Mouse (Mus musculus) heart, postnatal 10 days (tissue): ENCODE data around the gene Rnf5. TPM values are rescaled to one million over a fixed set of nuclear protein-coding genes. Genes with fewer than 3 reads are reported as not detected.

Experiments
- DNase-seq, 2 experiments: peaks; one replicate each; pipeline ENCODE4 v3.0.0; 2021
- intact Hi-C: fragments of 180-260 bp; cut with DNase I; formaldehyde crosslinking; loops from one replicate; pipeline ENCODE4 v1.15.1; 2025
- total RNA-seq, 2 experiments: library from RNA; stranded (reverse); gene quantifications; 2 replicates each; pipeline ENCODE4 v1.2.3; 2021

Gene Rnf5
- total RNA-seq, 2 experiments from 2014 or later: 37.0 to 39.2 TPM

- intact Hi-C loops: no loop called here
- no peak for DNase-seq
Measured at GRCm38 (mm10) chr17:34611050-34611449, 7.6 kb upstream of the Rnf5 start.

DNA sequence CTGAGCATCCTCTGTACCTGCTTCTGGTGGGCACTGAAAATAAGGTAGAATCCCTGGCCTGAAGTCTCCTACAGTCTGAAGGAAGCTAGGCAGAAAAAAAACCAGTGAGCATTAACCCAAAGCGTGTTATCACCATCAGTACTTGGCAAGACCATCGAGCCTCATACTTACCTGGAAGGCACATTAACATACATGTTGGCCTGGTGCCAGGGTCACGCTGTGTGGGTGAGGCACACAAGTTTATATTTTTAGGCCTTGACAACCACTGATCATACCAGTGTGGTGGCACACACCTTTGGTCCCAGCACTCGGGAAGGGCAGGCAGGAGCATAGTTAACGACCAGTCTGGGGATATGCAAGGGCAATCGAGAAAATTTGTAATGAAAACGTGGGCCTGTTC lies 4.5 kb upstream of the Rnf5 start:
- no peak for DNase-seq

GRCm38 (mm10) chr17:34606186-34607039 lies 2.9 kb upstream of the Rnf5 start:
- intact Hi-C loops: loop anchor here (10.0 kb wide), 1 partner anchor 482 kb away; the partner anchor contains the start of gene Brd2
- DNase-seq: peak in 1 of 2 experiments; percentile 57

More for the DNA sequence above, 4.5 kb upstream of the Rnf5 start:
- intact Hi-C loops: loop anchor here (10.0 kb wide), 1 partner anchor 483 kb away; the partner anchor contains the start of gene Brd2

DNA sequence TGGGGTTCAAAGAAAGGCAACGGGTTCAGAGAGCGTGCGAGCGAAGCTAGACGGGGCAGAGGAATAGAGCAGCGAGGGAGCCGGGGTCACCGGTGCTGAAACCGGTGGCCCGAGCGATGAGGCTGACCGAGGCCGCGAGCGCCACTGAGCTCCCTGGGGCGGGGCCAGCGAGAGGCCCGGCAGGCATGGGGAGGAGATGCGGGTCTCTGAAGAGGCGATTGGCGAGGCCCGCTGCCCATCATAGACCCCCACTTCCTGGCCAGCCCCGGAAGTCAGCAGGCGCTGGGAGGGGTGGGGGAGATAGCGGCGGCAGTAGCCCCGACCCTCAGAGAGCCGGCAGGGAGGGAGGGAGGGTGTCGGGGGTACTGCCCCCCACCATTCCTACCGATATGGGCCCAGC lies 2.1 kb upstream of the Rnf5 start:
- intact Hi-C loops: loop anchor here (10.0 kb wide), 1 partner anchor 481 kb away; the partner anchor contains the start of gene Brd2

GRCm38 (mm10) chr17:34604511-34605237 lies 1.2 kb upstream of the Rnf5 start:
- DNase-seq: no peak
- intact Hi-C loops: loop anchor here (10.0 kb wide), 1 partner anchor 480 kb away; the partner anchor contains the start of gene Brd2

More for the DNA sequence above, 2.1 kb upstream of the Rnf5 start:
- peak; percentile 98 for DNase-seq

- DNase-seq: peak; percentile 99
- intact Hi-C loops: loop anchor here (10.0 kb wide), 1 partner anchor 479 kb away; the partner anchor contains the start of gene Brd2
Measured at GRCm38 (mm10) chr17:34604061-34604508, 595 bp upstream of the Rnf5 start, which contains the start of gene Agpat1. Gene Agpat1 (plus strand): TSS chr17:34604262.

DNA sequence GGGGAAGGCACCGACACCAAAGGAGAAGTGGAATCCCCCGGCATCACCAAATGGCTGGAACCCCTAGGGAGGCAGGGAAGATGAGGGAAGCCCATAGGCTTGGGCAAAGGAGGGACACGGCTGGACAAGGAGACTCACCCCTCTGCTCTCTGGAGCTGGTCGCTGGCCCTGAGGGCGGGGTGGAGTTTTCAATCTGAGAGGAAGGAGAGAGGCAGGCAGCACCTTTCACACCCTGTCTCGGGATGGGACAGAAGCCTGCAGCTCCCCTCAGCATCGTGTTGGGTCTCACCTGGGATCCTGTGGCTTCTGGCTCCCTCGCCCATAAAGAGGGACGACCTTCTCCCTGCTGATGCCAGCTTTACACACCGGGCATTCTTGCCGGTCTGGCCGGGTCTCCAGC lies 1.7 kb downstream of the Rnf5 start:
- intact Hi-C loops: loop anchor here (10.0 kb wide), 1 partner anchor 477 kb away; the partner anchor contains the start of gene Brd2
- no peak for DNase-seq

DNA sequence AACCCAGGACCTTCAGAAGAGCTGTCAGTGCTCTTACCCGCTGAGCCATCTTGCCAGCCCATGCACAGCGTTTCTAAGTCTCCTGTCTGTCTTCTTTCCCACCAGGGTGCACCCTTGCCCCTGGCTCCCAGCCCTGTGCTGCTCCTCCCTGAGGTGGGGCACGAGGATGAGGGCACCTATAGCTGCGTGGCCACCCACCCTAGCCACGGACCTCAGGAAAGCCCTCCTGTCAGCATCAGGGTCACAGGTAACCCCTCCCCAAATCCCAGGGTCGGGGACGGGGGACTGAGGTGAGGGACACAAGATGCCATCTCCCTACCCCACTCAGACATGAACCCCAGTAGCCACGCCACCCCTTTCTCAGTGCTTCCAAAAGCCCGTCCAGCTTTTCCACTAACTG lies 3.6 kb downstream of the Rnf5 start:
- no peak for DNase-seq
- intact Hi-C loops: loop anchor here (10.0 kb wide), 1 partner anchor 475 kb away; the partner anchor contains the start of gene Brd2

- intact Hi-C loops: no loop called here
- DNase-seq: no peak
Measured at GRCm38 (mm10) chr17:34597566-34598095, 5.9 kb downstream of the Rnf5 start, which contains the start of gene Ager. Gene Ager (plus strand): TSS chr17:34597862.

- intact Hi-C loops: no loop called here
- DNase-seq: no peak
Measured at GRCm38 (mm10) chr17:34596098-34596497, 7.4 kb downstream of the Rnf5 start.

GRCm38 (mm10) chr17:34593752-34594525 lies 9.6 kb downstream of the Rnf5 start:
- intact Hi-C loops: no loop called here
- peak in 1 of 2 experiments; percentile 38 for DNase-seq

GRCm38 (mm10) chr17:34592581-34593549 lies 10.6 kb downstream of the Rnf5 start:
- intact Hi-C loops: no loop called here

GRCm38 (mm10) chr17:34591994-34592375 lies 11.5 kb downstream of the Rnf5 start:
- intact Hi-C loops: no loop called here
- peak; percentile 90 to 91 for DNase-seq

More at GRCm38 (mm10) chr17:34592581-34593549, 10.6 kb downstream of the Rnf5 start:
- peak; percentile 48 to 54 for DNase-seq

- intact Hi-C loops: no loop called here
- peak in 1 of 2 experiments; percentile 53 for DNase-seq
Measured at GRCm38 (mm10) chr17:34591029-34591993, 12.2 kb downstream of the Rnf5 start, which contains the start of gene Pbx2. Gene Pbx2 (plus strand): TSS chr17:34591266.

DNA sequence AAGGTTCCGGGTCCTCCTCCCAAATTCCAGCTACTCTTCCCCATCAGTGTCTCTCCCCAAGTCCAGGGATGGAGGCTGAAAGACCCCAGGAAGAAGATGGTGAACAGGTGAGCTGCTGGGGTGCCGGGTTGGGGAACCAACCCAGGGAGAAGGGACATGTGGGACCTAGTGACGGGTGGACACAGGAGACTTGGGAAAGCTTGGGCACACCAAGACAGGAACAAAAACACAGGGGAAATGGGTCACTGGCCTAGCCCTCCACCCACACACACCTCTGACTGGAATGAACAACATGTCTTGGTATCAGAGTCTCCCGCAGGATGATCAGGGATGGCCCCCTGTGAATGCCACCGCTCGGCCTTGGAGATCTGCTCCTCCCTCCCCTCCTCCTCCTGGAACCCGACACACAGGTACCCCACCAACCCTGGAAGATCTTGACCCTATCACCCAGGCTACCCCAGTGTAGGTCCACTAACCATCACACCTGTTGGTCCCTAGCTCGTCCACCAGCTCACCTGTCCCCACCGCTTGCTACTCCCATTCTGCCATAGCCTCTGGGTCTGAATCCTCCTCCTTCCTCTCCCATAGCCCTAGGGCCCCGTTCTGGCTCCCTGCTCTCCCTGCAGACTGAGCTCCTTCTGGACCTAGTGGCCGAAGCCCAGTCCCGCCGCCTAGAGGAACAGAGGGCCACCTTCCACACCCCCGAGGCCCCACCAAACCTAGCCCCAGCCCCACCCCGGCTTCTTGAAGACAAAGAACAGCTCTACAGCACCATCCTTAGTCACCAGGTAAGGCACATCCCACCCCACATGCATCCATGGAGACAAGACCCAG lies 13.1 kb downstream of the Rnf5 start:
- DNase-seq: no peak
- intact Hi-C loops: no loop called here

- intact Hi-C loops: no loop called here
- DNase-seq: peak; percentile 72 to 76
Measured at GRCm38 (mm10) chr17:34589681-34590101, 13.8 kb downstream of the Rnf5 start, which contains the start of gene Gpsm3. Gene Gpsm3 (plus strand): TSS chr17:34589806.
